Mouse (Mus musculus) midbrain, embryonic 15.5 days (tissue): ENCODE data around the gene Nfe2l3. TPM values are rescaled to one million over a fixed set of nuclear protein-coding genes. Genes with fewer than 3 reads are reported as not detected.

Source experiments
- ATAC-seq: fragments of 200-750 bp; cut with Nextera tagmentation; replicated peaks from 2 replicates; pipeline ENCODE4 v1.8.0; 2017; ENCODE audit warnings: moderate TSS enrichment
- H3K27ac ChIP-seq: fragments of 300-500 bp; sonication (generic); 2 replicates; pipeline ENCODE4 v1.5.1; 2015; ENCODE audit warnings: mild to moderate bottlenecking, inconsistent platforms
- H3K27me3 ChIP-seq: fragments of 300-500 bp; sonication (generic); replicated peaks from 2 replicates; pipeline ENCODE4 v1.6.1; 2015; ENCODE audit warnings: inconsistent platforms
- H3K36me3 ChIP-seq: fragments of 300-500 bp; sonication (generic); replicated peaks from 2 replicates; pipeline ENCODE4 v1.6.1; 2015; ENCODE audit warnings: inconsistent platforms
- H3K4me1 ChIP-seq: fragments of 300-500 bp; sonication (generic); 2 replicates; pipeline ENCODE4 v1.6.1; 2015; ENCODE audit warnings: inconsistent platforms
- H3K4me2 ChIP-seq: fragments of 300-500 bp; sonication (generic); 2 replicates; pipeline ENCODE4 v1.6.1; 2015; ENCODE audit warnings: inconsistent platforms, mild to moderate bottlenecking, moderate library complexity
- H3K4me3 ChIP-seq: fragments of 300-500 bp; sonication (generic); 2 replicates; pipeline ENCODE4 v1.5.1; 2015; ENCODE audit warnings: mild to moderate bottlenecking, inconsistent platforms
- H3K9ac ChIP-seq: fragments of 300-500 bp; sonication (generic); 2 replicates; pipeline ENCODE4 v1.6.1; 2015; ENCODE audit warnings: mild to moderate bottlenecking, inconsistent platforms
- H3K9me3 ChIP-seq: fragments of 300-500 bp; sonication (generic); 2 replicates; pipeline ENCODE4 v1.6.1; 2016; ENCODE audit warnings: inconsistent platforms
- WGBS: fragments of 180-500 bp; shearing (Covaris S2); methylation state at CpG from one replicate; pipeline ENCODE4 v1.1.7; 2015; ENCODE audit warnings: mixed read lengths; 5-methylcytosine and 5-hydroxymethylcytosine counted together
- polyA plus RNA-seq: library from polyadenylated mRNA; unstranded; fragments of >200 nt; fragmentation: Nextera tagmentation; extraction: Ambion mirVana; gene quantifications from 2 replicates; pipeline ENCODE4 v1.2.1, GENCODE M21; 2015

Gene Nfe2l3
- polyA plus RNA-seq, 1 experiment from 2014 or later: 8.2 TPM

- H3K4me2 ChIP-seq: no peak overlapping the region
- H3K4me3 ChIP-seq: no peak overlapping the region
- H3K9ac ChIP-seq: no peak overlapping the region
- H3K27ac ChIP-seq: no peak overlapping the region
- 75% methylated on average over 2 of the region's 2 CpGs for WGBS
- no peaks in the 10 kb centered on the region for H3K27me3 ChIP-seq
- H3K9me3 ChIP-seq: no peaks in the 10 kb centered on the region
- no peaks in the 10 kb centered on the region for H3K4me1 ChIP-seq
- ATAC-seq: no peak
- no peaks in the 10 kb centered on the region for H3K36me3 ChIP-seq
These were observed 75.1 kb downstream of the Nfe2l3 start for GRCm38 (mm10) chr6:51507556-51507955.

Other genes with a start within 250 kb of the Nfe2l3 start
- 1,331 and 1,465 TPM in 2 replicates for gene Hnrnpa2b1, start 37.2 kb downstream of the Nfe2l3 start, polyA plus RNA-seq
- gene Cbx3, start 37.7 kb downstream of the Nfe2l3 start, polyA plus RNA-seq: 365 and 388 TPM in 2 replicates
- 50.4 and 52.8 TPM in 2 replicates for gene Snx10, start 91.2 kb downstream of the Nfe2l3 start, polyA plus RNA-seq